Mouse (Mus musculus): Measurements from ENCODE around the gene Dera. TPM values are rescaled to one million over a fixed set of nuclear protein-coding genes. Genes with fewer than 3 reads are reported as not detected.
A peak's percentile ranks its signal among the peaks of the same experiment; 100 is the strongest.

Gene Dera
- total RNA-seq, 1 experiment: 47.6 TPM

DNA sequence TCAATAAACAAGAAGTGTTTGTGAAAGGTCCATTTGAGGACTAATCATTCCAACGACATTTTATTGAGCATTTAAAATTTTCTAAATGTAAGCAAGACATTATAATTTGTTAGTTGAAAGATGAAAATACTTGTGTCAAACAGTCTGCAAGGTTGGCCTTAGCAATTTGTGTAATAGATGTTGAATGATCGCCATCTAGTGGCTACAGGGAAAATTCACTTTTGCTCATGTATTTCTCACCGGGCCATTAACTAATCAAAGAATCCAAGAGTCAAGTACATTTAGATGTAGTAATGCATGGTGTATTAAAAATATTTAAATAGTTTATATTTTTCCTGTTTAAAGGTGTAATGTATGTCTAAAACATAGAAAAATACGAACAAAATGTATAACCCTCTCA, 30.4 kb upstream of the Dera start:
- Histone ChIP-seq H3K9me3 (ENCODE audit: control insufficient read depth, insufficient read depth, low read depth, low read length) (no peaks in the 10 kb centered on the region), H3K27ac (ENCODE audit: insufficient read depth, low read depth, low read length, poor library complexity, severe bottlenecking) (no peak overlapping the region), H3K4me1 (ENCODE audit: control insufficient read depth in 2 of 2, insufficient read depth in 2 of 2, low read length in 2 of 2, poor library complexity in 1 of 2) (no peaks in the 10 kb centered on the region), H3K4me3 (ENCODE audit: insufficient read depth in 1 of 2, low read depth in 1 of 2, low read length in 2 of 2, poor library complexity in 1 of 2, severe bottlenecking in 1 of 2) (no peak overlapping the region), H3K36me3 (ENCODE audit: control insufficient read depth, insufficient read depth, low read length, poor library complexity, severe bottlenecking) (no peaks in the 10 kb centered on the region), H3K9ac (ENCODE audit: insufficient read depth, low read depth, low read length, poor library complexity, severe bottlenecking) (no peak overlapping the region)
- TF ChIP-seq ZC3H11A (IDR thresholded peaks at IDR 0.05; ENCODE audit: borderline replicate concordance, low read depth, low read length) (peak; percentile 63), ZNF384 (IDR thresholded peaks at IDR 0.05; ENCODE audit: low read depth, low read length) (no peak)
- DNase-seq (ENCODE audit: low read depth, low spot score): peak; percentile 44
- in situ Hi-C loops (cut with MboI; ENCODE audit: low sequenced_read_pairs in 2 of 2, unreplicated experiment in 2 of 2): loop anchor here (25.0 kb wide), 1 partner anchor 312 kb away; no protein-coding TSS in a partner anchor

DNA sequence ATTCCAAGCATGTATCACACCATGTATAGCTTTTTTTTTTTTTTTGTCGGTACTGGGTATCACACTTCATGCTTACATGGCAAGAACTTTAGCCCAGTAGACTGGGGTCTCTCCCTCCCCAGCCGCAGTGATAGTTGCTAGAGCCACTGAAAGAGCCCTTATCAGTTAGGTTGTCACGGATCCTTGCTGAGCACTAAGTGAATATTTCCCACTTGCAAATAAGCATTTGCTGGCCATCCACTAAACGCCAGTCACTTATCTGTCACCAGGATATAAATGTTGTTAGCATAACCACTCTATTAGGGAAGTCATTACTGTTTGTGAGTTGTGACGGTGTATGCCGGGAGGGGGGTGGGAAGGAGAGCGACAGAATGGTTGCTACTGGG, 19.9 kb upstream of the Dera start:
- TF ChIP-seq ZC3H11A (IDR thresholded peaks at IDR 0.05; ENCODE audit: borderline replicate concordance, low read depth, low read length) (no peak), ZNF384 (IDR thresholded peaks at IDR 0.05; ENCODE audit: low read depth, low read length) (peak; percentile 40; the same call in 1 of the 2 replicates)
- H3K9ac ChIP-seq (ENCODE audit: insufficient read depth, low read depth, low read length, poor library complexity, severe bottlenecking): peak overlapping the region; percentile 56
- no peak for DNase-seq (ENCODE audit: low read depth, low spot score)
- no peaks in the 10 kb centered on the region for H3K9me3 ChIP-seq (ENCODE audit: control insufficient read depth, insufficient read depth, low read depth, low read length)
- peaks cover 0 to 8% of the 10 kb centered on the region in 2 experiments; a peak in 1 of 4 replicates for H3K4me1 ChIP-seq (ENCODE audit: control insufficient read depth in 2 of 2, insufficient read depth in 2 of 2, low read length in 2 of 2, poor library complexity in 1 of 2)
- H3K27ac ChIP-seq (ENCODE audit: insufficient read depth, low read depth, low read length, poor library complexity, severe bottlenecking): no peak overlapping the region
- H3K4me3 ChIP-seq (ENCODE audit: insufficient read depth in 1 of 2, low read depth in 1 of 2, low read length in 2 of 2, poor library complexity in 1 of 2, severe bottlenecking in 1 of 2): peak overlapping the region; percentile 83 to 99
- in situ Hi-C loops (cut with MboI; ENCODE audit: low sequenced_read_pairs in 2 of 2, unreplicated experiment in 2 of 2): no loop called here
- H3K36me3 ChIP-seq (ENCODE audit: control insufficient read depth, insufficient read depth, low read length, poor library complexity, severe bottlenecking): peaks cover 5% of the 10 kb centered on the region; the same call in 1 of the 2 replicates

DNA sequence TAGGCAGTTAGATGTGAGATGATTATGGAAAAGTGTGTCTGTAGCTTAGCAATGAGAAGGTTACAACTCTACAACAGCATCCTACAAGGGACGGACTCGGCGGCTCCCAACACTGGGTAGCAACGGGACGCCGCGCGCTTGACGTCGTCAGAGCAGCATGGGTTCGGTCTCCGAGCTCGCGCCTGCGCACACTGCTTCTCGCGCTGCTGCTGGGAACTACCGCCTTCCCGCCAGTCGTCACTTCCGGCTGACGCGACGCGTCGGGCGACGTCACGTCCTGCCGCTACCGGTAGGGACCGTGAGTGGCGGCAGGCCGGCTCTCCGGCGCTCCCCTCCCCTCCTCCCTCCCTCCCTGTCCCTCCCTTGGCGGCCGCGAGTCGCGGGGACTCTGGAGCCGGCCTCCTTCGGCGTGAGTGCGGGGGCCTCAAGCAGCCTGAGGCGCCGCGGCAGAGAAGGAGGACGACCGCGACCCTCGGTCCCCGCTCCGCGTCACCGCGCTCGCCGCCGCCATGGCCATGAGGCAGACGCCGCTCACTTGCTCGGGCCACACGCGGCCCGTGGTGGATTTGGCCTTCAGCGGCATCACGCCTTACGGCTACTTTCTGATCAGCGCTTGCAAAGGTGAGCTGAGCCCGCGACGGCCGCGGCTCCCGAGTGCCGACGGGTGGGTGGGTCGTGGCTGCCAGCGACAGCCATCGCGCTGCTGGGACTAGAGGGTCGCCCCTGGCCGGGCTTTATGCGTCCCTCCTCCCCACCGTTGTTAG, 19.3 kb upstream of the Dera start, which contains the start of gene Strap:
Gene Strap, plus strand, starts transcription at position 233 of the 764 bp plus-strand sequence.
- Histone ChIP-seq H3K27ac (ENCODE audit: insufficient read depth, low read depth, low read length, poor library complexity, severe bottlenecking) (peak within 1 kb of the TSS; percentile 84), H3K4me3 (ENCODE audit: insufficient read depth in 1 of 2, low read depth in 1 of 2, low read length in 2 of 2, poor library complexity in 1 of 2, severe bottlenecking in 1 of 2) (peak within 1 kb of the TSS; percentile 98 to 99), H3K36me3 (ENCODE audit: control insufficient read depth, insufficient read depth, low read length, poor library complexity, severe bottlenecking) (peaks cover 5% of the 10 kb centered on the region; the same call in 1 of the 2 replicates), H3K9ac (ENCODE audit: insufficient read depth, low read depth, low read length, poor library complexity, severe bottlenecking) (peak within 1 kb of the TSS; percentile 97), H3K9me3 (ENCODE audit: control insufficient read depth, insufficient read depth, low read depth, low read length) (no peaks in the 10 kb centered on the region), H3K4me1 (ENCODE audit: control insufficient read depth in 2 of 2, insufficient read depth in 2 of 2, low read length in 2 of 2, poor library complexity in 1 of 2) (peaks cover 0 to 8% of the 10 kb centered on the region in 2 experiments; a peak in 1 of 4 replicates)
- TF ChIP-seq ZC3H11A (IDR thresholded peaks at IDR 0.05; ENCODE audit: borderline replicate concordance, low read depth, low read length) (no peak), HCFC1 (IDR thresholded peaks at IDR 0.05; ENCODE audit: borderline replicate concordance, insufficient read depth, low read length) (0 out of 2 replicates have a peak, but pooled peaks have one; percentile 41)
- in situ Hi-C loops (cut with MboI; ENCODE audit: low sequenced_read_pairs in 2 of 2, unreplicated experiment in 2 of 2): no loop called here
- DNase-seq (ENCODE audit: low read depth, low spot score): peak; percentile 72

DNA sequence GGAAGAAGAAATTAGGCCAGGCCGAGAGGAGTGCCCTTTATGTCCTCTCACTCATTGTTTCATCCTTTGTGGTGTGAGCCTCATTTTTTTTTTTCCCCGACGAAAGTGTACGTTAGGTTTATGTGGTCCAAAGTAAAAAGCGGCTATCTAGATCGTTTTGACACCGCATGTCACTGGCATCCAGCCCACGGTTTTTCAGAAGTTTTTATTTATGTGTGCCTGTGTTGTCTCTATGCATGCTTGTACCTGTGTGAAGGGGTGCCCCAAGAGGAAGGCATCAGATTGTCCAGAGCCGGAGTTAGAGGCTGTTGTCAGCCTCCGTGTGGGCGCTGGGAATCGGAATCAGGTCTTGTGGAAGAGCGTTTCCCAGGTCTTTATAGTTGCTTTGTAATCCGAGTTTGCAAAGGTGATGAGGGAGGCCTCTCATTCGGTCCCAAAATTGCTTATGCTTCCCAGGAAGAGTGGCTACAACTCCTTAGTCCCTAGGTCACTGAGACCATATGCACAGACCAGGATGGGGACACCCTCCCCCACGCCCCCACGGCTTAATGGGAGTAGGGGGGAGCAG, 18.6 kb upstream of the Dera start:
- no peak for DNase-seq (ENCODE audit: low read depth, low spot score)
- in situ Hi-C loops (cut with MboI; ENCODE audit: low sequenced_read_pairs in 2 of 2, unreplicated experiment in 2 of 2): no loop called here

DNA sequence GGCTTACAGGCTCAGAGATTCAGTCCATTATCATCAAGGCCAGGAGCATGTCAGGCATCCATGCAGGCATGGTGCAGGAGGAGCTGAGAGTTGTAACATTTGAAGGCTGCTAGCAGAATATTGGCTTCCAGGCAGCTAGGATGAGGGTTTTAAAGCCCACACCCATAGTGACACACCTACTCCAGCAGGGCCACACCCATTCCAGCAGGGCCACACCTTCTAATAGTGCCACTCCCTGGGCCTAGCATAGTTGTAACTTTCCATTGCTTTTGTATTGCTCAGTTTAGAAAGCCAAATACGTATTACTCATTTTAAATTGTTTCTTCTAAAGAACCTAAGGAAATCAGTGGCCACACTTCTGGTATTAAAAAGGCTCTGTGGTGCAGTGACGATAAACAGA, 13.4 kb upstream of the Dera start:
- in situ Hi-C loops (cut with MboI; ENCODE audit: low sequenced_read_pairs in 2 of 2, unreplicated experiment in 2 of 2): no loop called here
- TF ChIP-seq MAFK (IDR thresholded peaks at IDR 0.05; ENCODE audit: insufficient read depth, low read depth, low read length) (no peak), CHD2 (IDR thresholded peaks at IDR 0.05; ENCODE audit: low read depth, low read length) (no peak), ZNF384 (IDR thresholded peaks at IDR 0.05; ENCODE audit: low read depth, low read length) (no peak), HCFC1 (IDR thresholded peaks at IDR 0.05; ENCODE audit: borderline replicate concordance, insufficient read depth, low read length) (no peak), ZC3H11A (IDR thresholded peaks at IDR 0.05; ENCODE audit: borderline replicate concordance, low read depth, low read length) (no peak)
- peaks cover 13% of the 10 kb centered on the region for H3K36me3 ChIP-seq (ENCODE audit: control insufficient read depth, insufficient read depth, low read length, poor library complexity, severe bottlenecking)
- no peaks in the 10 kb centered on the region for H3K9me3 ChIP-seq (ENCODE audit: control insufficient read depth, insufficient read depth, low read depth, low read length)
- DNase-seq (ENCODE audit: low read depth, low spot score): no peak
- H3K4me1 ChIP-seq (ENCODE audit: control insufficient read depth in 2 of 2, insufficient read depth in 2 of 2, low read length in 2 of 2, poor library complexity in 1 of 2): peaks cover 0 to 6% of the 10 kb centered on the region in 2 experiments; a peak in 1 of 4 replicates
- no peak overlapping the region for H3K27ac ChIP-seq (ENCODE audit: insufficient read depth, low read depth, low read length, poor library complexity, severe bottlenecking)
- no peak overlapping the region for H3K9ac ChIP-seq (ENCODE audit: insufficient read depth, low read depth, low read length, poor library complexity, severe bottlenecking)
- H3K4me3 ChIP-seq (ENCODE audit: insufficient read depth in 1 of 2, low read depth in 1 of 2, low read length in 2 of 2, poor library complexity in 1 of 2, severe bottlenecking in 1 of 2): no peak overlapping the region

More for the DNA sequence above, 18.6 kb upstream of the Dera start:
- peak overlapping the region; percentile 97 for H3K9ac ChIP-seq (ENCODE audit: insufficient read depth, low read depth, low read length, poor library complexity, severe bottlenecking)
- TF ChIP-seq MAFK (IDR thresholded peaks at IDR 0.05; ENCODE audit: insufficient read depth, low read depth, low read length): no peak
- TF ChIP-seq ZNF384 (IDR thresholded peaks at IDR 0.05; ENCODE audit: low read depth, low read length): no peak
- TF ChIP-seq CHD2 (IDR thresholded peaks at IDR 0.05; ENCODE audit: low read depth, low read length): no peak
- no peak for TF ChIP-seq HCFC1 (IDR thresholded peaks at IDR 0.05; ENCODE audit: borderline replicate concordance, insufficient read depth, low read length)
- no peak for TF ChIP-seq ZC3H11A (IDR thresholded peaks at IDR 0.05; ENCODE audit: borderline replicate concordance, low read depth, low read length)
- no peaks in the 10 kb centered on the region for H3K9me3 ChIP-seq (ENCODE audit: control insufficient read depth, insufficient read depth, low read depth, low read length)
- H3K27ac ChIP-seq (ENCODE audit: insufficient read depth, low read depth, low read length, poor library complexity, severe bottlenecking): peak overlapping the region; percentile 84; the same call in 1 of the 2 replicates
- peaks cover 0 to 8% of the 10 kb centered on the region in 2 experiments; a peak in 1 of 4 replicates for H3K4me1 ChIP-seq (ENCODE audit: control insufficient read depth in 2 of 2, insufficient read depth in 2 of 2, low read length in 2 of 2, poor library complexity in 1 of 2)
- peak overlapping the region; percentile 98 to 99 for H3K4me3 ChIP-seq (ENCODE audit: insufficient read depth in 1 of 2, low read depth in 1 of 2, low read length in 2 of 2, poor library complexity in 1 of 2, severe bottlenecking in 1 of 2)
- H3K36me3 ChIP-seq (ENCODE audit: control insufficient read depth, insufficient read depth, low read length, poor library complexity, severe bottlenecking): peaks cover 5% of the 10 kb centered on the region; the same call in 1 of the 2 replicates
